In genomic region chr9:13681581-13682038, GRCm38 (mm10) we compare ENCODE assay signal across 8 mouse cellular contexts.
DNase-seq lines count a peak whose midpoint lies in the region; ATAC-seq lines count a peak whose summit lies in the region.

No protein-coding gene starts in this region.

- 9% methylated on average over 8 of the region's 8 CpGs for WGBS in intestine, embryonic 16.5 days

- peak overlapping the region; percentile 9; the same call in 1 of the 2 replicates for H3K4me2 ChIP-seq in intestine, embryonic 16.5 days (ENCODE audit: low read depth, low read length)

- no peaks in the 10 kb centered on the region for H3K9me3 ChIP-seq in intestine, embryonic 16.5 days (ENCODE audit: control insufficient read depth, low read length)

- no peaks in the 10 kb centered on the region for H3K36me3 ChIP-seq in intestine, embryonic 16.5 days (ENCODE audit: control insufficient read depth, insufficient read depth, low read length)

- H3K9ac ChIP-seq in intestine, embryonic 16.5 days (ENCODE audit: low read depth, low read length), result peak overlapping the region; percentile 40; the same call in 1 of the 2 replicates

- peaks cover 8% of the 10 kb centered on the region; the same call in 1 of the 2 replicates for H3K4me1 ChIP-seq in intestine, embryonic 16.5 days (ENCODE audit: control insufficient read depth, insufficient read depth, low read length)

- peak; percentile 91 for ATAC-seq in common myeloid progenitor, adult 5-6 weeks (replicated peaks; ENCODE audit: low read depth, poor library complexity, severe bottlenecking)
- peak; percentile 99 for ATAC-seq in intestine, embryonic 16.5 days

- no peak overlapping the region for H3K4me3 ChIP-seq in intestine, embryonic 16.5 days (ENCODE audit: low read length)

- H3K27me3 ChIP-seq in intestine, embryonic 16.5 days (replicated peaks; ENCODE audit: control insufficient read depth, insufficient read depth, low read length), result no peaks in the 10 kb centered on the region

- peak; percentile 29 to 38 for DNase-seq in adrenal gland, postnatal 36 days
- DNase-seq in gastrocnemius, postnatal 14 days, result peak; percentile 31
- DNase-seq in left cerebral cortex, adult 9 months (ENCODE audit: low spot score in 2 of 2), result peak; percentile 52 to 75
- peak; percentile 77 for DNase-seq in lung, postnatal 36 days
- DNase-seq in skeletal muscle tissue, adult 2 months (ENCODE audit: low read depth, low spot score), result peak; percentile 26
- no peak for DNase-seq in spleen, adult 18-20 months

- H3K27ac ChIP-seq in intestine, embryonic 16.5 days (ENCODE audit: low read length), result peak overlapping the region; percentile 70

- intact Hi-C loops in gastrocnemius, postnatal 14 days (cut with DNase I; ENCODE audit: low total_unique reads), result no loop called here

Comparison
In these comparisons a context has a peak if more than half of its experiments do, and no peak if none do; other contexts are left out.
1. DNase-seq: peak in adrenal gland, postnatal 36 days (2 of 2), gastrocnemius, postnatal 14 days (single experiment), left cerebral cortex, adult 9 months (2 of 2), lung, postnatal 36 days (single experiment) and skeletal muscle tissue, adult 2 months (single experiment); none in spleen, adult 18-20 months (0 of 2).